Mouse (Mus musculus) right cerebral cortex, postnatal 10 days (tissue): ENCODE data around the gene Pank4.

ENCODE experiments used
- DNase-seq, 2 experiments: peaks; one replicate each; pipeline ENCODE4 v3.0.0; 2021; ENCODE audit warnings: low spot score in 2 of 2

Pank4 gene

DNA sequence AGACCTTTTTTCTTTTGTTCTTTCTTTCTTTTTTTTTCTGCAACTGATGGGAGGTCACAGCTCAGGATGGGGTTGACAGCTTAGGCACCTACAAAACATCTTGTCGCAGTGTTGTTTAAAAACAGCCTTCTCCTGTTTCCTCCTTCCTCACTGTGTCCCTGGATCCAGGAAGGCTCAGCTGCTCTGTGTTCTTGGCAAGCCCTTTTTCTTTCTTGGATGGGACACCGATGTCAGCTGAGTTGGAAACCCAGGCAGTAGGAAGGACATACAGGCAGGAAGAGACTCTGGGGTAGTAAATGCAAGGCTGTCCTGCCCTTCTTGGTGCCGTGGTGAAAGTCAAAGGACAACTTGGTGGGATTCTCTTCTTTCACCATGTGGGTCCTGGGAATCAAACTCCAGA, 1.9 kb downstream of the Pank4 start:
- no peak for DNase-seq

DNA sequence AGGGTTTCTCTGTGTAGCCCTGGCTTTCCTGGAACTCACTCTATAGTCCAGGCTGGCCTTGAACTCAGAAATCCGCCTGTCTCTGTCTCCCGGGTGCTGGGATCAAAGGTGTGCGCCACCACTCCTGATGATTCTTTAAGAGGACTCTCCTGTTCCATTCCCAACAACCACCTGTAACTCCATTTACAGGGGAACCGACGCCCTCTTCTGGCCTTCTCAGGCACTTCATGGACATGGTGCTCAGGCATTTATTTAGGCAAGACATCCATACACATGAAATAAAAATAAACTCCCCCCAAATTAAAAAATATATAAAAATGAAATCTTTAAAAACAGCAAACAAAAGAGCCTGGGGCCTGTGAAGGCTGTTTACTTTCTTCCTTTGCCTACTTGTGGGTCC, 3.2 kb downstream of the Pank4 start:
- DNase-seq, result peak; percentile 71 to 73

DNA sequence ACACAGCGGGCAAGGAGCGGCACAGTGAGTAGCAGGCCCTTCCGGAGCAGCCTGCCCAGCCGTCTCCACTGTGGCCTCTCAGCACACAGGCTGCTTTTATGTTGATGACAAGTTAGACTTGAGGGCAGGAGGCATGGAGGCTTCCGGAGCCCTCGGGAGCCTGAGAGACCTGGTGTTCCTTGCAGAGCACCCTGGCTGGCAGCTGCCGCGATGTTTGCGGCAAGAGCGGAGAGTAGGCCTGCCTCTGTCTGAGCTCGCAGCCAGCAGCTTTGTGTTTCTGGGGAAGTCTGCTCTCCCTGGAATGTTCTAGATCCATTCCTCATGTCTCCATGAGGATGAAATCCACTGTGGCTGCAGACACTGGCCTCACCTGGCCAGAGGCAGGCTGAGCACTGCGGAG, 8.6 kb downstream of the Pank4 start:
- no peak for DNase-seq

DNA sequence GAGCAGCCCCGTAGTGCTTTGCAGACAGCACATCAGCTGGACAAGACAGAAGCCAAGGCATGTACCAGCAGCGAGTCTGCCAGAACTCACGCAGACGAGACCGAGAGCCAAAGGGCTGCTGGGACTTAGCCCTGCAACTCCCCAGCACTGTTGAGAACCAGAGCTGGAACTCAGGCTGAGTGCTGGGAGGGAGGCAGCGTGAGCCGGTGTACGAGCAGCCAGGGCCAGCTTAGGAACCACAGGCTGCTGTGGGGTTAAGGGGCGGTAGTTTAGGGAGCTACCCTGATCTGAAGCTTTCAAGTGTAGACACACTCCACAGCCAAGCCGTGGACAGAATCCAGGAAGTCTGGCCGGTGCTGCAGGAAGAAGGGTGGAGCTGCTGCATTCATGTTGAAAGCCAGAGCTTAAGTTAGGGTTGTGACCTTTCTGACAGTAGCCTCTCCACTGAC, 10.3 kb downstream of the Pank4 start:
- no peak for DNase-seq

DNA sequence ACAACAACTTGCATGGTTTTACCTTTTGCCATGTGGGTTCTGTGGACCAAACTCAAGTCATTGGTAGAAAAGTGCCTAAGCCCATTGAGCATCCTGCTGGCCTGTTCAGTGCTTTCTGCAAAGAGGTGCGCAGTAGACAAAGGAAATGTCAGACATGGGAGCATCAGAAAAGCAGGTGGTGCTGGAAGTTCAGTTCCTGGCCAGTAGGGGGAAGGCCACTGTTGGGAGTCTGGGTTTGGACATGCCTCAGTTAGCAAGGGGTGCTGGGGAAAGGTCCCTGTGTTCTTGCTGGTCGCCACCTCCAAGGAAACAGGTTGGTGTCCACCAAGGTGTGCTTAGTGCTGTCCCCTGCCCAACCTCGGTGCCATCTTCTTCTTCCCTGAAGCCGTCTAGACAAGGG, 16.2 kb downstream of the Pank4 start:
- DNase-seq, result no peak

DNA sequence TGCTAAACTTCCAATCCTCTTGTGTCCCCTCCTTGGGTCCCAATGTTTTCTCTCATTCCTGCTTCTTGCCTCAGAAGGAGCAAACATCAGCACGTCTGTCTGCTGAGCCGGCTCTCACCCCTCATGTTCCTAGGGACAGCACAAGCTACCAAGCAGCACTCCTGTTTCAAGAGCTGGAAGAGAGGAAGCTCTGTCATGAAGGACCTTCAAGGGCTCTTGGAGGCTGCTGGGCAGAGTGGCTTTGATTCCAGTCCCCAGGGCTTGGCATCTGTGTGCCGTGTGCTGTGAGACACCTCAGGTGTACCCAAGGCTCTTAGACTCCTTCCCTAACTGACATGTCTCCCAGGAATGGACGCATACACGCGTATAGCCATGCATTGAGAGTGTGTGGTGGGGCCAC, 17.2 kb downstream of the Pank4 start:
- no peak for DNase-seq

DNA sequence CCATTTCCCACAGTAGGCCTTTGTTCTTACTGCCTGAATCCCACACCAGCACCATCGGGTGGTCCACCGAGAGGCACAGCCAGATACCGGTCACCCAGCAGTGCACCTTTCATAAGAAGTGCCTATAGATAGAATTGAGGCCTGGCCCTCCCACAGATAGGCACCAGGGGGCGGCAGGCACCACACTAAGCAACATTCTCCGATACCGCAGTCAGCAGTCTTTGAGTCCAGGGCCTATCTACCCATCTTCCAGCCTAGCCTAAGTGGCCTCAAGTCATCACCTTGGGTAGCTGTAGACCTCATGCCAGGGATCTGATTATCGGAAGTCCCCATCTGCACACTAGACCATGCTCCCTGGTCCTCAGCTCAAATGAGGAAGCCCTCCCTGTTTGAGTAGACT, 17.6 kb downstream of the Pank4 start:
- peak; percentile 85 to 86 for DNase-seq

DNA sequence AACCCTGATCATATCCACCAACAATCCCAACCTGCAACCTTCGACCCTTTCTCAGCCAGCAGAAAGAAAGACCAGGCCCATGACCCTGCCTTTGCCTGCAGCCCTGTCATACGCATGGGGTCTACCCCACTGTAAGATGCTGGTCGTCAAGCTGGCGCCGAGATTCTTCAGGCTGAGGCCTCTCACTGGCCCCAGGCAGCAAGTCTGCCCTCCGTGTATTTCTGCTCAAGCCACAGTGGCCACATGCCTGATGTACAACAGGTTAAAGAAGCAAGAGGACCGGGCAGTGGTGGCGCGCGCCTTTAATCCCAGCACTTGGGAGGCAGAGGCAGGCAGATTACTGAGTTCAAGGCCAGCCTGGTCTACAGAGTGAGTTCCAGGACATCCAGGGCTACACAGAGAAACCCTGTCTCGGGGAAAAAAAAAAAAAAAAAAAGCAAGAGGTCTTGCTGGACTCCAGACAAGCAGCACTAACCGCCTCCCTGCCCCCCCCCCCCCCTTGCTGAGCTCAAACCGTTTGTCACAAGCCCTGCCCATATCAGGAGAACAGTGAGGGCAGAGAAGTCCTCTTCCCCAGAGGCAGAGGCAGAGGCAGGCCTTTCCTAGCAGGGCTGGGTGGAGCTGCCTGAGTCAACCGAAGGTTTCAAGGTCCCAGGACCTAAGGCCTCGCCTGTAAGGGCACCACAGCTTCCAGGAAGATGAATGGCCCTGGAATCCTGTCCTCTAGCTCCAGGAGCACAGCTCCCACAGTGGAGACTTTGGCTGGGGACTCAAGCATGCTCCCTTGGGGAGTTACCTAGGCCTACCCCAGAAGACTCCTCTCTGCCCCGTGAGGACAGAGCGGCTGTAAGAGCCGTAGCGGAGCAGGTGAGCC, 18.6 kb downstream of the Pank4 start:
- DNase-seq, result no peak

DNA sequence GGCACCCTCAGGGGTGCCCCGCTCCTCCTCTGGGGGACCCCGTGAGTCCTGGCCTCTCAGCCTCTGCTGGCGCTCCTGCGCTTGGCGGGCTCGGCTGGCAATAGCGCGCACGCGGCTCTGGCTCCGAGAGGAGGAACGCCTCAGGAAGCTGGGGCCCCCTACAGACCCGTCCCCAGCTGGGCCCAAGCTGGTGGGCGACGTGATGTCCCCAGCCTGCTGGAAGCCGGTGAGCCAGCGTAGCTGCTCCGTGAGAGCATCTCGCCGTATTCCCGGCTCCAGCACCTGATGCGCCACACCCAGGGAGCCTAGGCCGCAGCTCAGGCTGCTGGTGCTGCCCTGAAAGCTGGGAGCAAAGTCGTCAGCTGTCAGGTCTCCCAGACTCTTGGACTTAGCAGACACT, 19.8 kb downstream of the Pank4 start:
- no peak for DNase-seq

DNA sequence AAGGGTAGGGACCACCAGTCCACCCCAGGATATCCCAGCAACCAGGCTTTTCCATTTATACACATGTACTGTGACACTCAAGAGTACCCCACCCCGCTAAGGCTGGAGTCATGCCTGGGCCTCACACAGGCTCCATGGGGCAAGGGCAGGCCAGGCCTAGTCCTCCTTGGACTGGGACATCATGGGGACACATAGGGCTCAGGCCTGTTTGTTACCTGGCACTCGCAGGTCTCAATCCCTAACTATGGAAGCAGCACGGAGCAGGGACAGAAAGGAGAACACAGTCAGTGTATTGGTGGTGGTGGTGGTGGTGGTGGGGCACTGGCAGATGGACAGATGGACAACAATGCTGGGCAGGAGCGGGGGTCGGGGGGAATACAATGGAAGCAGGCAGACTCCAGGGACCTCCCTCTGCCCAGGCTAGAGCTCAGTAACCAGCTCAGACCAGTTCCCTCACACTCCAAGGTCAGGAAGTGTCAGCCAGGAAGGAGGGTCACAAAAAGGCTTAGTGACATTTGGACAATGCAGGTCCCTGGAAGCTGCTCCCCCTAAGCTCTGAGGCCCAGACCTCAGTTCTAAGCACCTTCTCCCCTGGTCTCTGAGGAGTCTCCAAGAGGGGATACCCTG, 21.3 kb downstream of the Pank4 start:
- no peak for DNase-seq

DNA sequence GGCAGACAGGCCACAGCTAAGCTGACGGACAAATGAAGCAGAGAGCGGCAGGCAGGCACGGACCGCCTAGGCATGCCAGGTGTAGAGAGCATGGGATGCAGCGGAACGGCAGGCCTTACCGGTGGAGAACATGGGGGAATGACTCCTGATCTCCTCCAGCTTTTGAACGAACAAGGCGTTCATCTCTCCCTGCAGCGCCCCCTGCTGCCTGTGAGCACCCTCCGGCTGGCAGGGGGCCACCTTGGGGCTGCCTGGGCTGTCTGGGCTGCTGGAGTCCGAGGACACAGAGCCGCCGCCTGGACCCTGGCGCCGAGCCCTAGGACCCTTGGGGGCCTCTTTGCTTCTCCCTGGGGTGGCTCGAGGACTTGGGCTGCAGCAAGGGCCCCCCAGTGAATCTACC, 22.2 kb downstream of the Pank4 start:
- peak; percentile 78 to 84 for DNase-seq

DNA sequence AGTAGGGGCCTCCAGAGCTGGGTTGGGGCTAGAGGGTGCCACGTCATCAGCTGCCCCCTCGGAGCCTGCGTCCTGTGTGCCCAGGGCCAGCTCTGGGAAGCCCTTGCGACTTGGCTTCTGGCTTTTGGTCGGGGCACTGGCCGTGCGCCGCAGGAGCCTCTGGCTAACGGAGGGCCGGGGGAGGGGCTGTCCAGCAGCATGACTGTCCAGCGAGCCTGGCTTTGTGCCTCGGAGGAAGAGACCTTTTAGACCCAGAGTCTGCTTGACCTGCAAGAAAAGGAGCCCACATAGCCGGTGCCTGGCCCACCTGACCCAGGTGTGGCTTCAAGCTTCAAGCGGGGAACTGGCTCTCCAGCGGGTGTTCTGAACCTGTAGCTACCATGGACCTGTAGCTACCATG, 22.8 kb downstream of the Pank4 start:
- no peak for DNase-seq

DNA sequence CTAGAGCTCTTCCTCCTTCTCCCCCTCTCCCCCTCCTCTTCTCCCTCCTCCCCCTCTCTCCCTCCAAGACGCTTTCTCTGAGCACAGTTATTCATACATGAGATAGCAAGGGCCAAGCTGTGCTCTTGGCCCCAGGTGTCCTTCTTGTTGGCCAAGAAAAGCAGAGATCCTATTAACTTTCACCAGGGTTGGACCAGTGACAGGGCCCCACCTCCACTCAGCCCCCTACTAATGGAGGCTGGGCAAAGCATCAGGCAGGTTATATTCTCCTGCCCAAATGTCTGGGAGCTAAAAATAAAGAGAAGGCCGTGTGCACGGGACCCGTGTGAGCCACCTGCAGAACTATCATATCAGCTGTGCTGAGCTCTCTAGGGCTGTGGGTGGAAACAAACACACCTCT, 31.0 kb downstream of the Pank4 start:
- DNase-seq, result no peak

DNA sequence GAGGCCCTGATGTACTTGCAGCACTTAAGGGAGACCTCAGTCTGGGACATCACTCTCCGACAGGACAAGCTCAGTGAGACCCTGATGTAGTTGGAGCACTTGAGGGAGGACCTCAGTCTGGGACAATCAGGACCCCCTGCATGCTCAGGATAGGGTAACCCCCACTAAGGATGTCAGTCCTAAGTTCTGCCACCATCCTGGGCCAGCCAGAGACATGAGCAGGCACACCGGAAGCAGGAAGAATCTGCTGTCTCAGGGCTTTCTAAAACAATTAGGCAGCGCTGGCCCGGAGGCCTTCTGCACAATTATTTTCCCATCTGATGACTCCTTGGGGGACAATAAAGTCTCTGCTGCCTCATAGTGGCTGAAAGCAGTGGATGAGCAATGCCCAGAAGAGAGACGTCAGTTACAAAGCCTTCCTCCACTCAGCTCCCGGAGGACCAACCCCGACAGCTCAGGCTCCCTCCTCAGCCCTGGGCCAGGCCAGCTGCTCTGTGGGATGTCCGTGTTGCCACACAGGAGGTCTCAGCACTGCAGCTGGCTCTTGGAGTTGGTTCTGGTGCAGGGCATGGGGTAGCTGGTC, 32.7 kb downstream of the Pank4 start:
- DNase-seq, result no peak

DNA sequence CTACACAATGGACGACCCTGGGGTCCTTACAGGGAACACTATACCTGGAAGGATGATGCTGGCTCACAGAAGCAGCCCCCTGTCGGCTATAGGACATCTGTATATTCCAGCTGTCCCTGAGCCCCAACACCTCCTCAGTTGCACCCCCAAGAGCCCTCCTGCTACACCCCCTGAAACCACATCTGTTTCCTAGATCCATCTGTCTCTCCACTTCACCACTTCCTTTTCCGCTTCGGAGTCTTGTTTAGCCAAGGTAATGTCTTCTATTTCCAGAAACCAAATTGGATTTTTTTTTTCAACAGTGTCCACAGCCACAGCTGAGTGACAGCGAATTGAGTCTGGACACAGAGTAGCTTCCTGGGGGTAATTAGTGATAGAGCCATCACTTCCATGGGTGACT, 35.5 kb downstream of the Pank4 start:
- DNase-seq, result no peak

DNA sequence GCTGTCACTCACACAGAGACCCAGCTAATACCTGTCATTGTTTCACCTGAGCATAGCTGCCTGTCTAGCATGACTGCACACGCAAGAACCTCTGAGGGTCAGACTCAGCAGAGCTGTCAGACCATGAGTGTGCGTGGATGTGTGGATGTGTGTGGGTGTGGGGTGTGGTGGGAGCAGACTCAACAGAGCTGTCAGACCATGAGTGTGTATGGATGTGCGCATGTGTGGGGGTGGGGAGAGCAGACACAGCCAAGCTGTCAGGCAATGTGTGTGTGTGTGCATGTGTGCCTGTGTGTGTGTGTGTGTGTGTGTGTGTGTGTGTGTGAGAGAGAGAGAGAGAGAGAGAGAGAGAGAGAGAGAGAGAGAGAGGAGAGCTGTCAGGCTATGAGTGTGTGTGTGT, 41.4 kb downstream of the Pank4 start:
- peak in 1 of 2 experiments; percentile 69 for DNase-seq

DNA sequence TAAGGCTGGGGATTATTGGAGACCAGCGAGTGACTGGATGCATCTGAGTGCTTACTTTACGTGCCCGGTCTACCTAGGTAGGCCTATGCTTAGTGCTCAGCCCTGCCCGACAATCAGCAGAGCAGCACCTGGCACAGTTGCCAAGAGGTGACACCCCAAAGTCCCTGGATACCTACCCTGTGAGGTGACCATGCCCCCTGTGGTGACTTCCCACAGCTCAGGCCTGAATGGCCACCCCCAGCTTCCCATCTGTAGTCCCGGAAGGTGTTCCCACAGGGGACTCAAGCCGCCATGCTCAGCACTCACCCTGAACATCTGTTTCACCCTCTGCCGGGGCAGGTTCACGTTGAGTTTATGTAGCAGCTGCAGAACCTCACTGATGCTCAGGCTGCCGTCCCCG, 42.4 kb downstream of the Pank4 start:
- no peak for DNase-seq

DNA sequence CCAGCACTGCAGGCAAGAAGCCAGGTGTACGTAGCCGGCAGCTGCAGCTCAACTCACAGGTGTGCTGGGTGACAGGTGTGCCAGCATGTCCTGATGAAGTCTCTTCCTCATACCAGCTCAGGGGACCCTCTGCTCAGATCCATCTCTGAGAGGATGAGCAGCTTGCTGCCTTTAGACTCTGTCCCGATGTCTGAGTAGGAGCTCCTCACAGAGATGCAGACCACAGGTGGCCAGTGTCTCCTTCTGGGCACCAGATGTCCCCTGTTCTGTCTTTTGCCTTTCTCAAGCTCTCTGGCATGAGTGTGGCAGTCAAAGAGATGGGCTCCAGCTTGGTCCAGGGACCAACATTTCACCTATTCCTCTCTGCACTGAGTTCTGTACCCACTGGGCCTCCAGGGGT, 43.7 kb downstream of the Pank4 start:
- no peak for DNase-seq

DNA sequence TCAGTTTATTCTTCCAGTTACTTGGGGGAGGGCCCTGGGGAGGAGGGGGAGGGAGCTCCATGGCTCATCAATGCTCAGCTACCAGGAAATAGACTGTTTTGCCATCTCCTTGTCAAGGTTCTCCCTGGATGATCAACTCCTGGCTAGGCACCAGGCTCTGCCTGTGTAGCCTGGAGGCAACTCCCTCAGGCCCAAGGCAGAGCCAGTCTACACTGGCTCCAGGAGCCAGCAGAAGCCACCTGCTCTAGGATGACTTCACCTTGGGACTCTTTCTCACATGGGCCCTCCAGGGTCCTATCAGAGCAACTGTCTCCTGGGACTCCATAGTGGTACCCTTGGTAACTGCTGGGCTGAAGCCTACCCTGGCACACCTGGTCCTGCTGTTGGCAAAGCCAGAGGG, 44.2 kb downstream of the Pank4 start:
- no peak for DNase-seq

DNA sequence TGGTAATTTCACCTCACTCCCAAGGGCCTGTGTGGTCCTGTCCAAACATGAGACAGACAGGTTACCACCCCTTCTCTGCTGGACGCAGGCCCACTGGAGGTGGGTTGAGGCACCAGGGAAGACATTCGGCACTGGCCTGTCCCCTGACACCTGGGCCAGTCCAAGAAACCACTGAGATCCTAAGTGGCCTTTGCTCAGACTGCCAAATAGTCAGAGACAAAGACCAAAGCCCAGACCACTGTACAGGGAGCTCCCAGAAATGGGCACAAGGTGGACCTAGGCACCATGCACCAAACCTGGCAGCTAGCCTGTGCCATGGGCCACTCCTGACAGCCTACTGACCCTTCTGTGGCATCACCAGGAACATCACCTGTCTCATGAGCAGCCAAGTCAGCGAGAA, 45.3 kb downstream of the Pank4 start:
- DNase-seq, result no peak

DNA sequence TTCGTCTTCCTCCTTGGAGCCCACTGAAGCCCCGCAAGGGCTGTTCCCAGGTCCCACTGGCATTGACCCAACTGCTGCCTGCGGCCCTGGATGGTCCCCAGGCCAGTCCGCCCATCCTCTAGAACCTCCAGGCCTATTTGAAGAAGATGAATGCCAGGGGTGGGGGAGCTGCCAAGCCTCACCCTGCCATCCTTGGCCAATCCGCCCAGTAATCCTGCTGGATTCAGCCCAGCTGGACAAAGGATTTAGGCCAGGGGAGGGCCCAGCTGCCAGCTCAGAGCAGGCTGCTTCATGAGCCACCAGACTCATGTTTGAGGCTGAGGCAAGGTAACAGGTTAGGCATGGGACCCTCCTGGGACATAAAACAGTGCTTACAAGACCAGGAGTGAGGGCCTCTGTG, 46.9 kb downstream of the Pank4 start:
- DNase-seq, result peak; percentile 84

DNA sequence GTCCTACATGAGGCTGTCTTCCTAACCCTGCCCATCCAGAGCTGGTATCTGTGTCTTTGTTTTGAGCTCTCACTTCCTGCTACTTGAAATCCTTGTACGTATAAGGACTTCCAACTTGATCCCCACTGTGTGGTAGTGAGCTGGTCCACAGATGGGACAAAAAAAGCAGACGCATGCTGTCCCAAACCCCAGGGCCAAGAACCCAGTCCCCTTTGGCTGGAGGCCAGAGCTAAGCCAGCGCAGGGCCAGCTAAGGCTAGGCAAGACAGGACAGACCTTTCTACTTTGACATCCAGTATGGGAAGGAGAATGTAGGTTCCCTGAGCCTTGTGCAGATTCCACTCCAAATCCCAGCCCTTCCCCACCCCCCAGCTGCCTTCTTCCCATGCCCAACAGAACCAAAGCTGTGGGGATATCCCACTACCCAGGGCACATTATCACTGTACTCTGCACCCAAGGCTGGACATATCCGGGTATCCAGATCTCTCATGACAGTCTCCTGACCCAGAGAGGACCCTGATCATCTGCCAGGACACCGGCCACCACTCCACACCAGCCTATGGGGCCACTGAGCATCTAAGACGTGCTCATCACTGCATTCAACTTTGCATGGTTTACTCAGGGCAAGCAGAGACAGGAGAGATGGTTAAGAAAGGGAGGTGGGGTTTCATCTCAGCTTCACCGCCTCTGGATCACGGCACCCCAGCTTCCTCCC, 47.5 kb downstream of the Pank4 start:
- DNase-seq, result peak in 1 of 2 experiments; percentile 61
